In the genomic region with DNA sequence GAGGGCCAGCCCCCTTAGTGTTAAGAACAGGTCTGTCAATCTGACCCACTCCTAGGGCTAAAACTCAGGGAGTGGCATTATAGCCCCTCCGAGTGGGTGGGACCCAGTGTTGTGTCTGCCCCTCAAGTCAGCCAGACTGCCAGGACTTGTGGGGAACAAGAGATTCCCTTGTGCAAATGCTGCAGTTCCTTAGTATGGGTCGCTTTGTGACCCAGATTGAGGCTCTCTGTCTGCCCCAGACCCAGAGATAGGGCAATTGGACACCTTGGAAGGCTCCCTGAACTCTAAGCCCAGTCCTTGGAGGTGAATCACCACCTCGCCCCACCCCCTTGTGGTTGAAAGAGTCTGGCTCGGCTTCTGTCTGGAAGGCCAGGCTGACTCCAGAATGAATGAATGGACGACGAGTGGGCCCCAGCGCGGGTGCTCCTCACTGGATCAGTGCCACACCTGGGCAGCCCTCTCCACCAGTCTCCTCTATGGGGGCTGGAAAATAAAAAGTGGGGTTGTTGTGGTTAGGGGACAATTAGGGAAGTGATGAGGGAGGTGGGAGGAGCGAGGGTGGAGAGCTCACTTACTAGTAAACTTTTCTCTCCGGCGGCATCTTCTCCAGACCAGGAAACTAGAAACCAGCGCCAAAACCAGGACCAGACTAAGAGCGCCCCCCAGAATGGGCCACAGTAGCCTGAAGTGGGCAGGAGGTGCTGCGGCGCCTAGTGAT, we compare ENCODE assay signal across 8 mouse cellular contexts. TPM values are rescaled to one million over a fixed set of nuclear protein-coding genes. Genes with fewer than 3 reads are reported as not detected.
A peak's percentile ranks its signal among the peaks of the same experiment; 100 is the strongest.
DNase-seq lines count a peak whose midpoint lies in the region; ATAC-seq and TF ChIP-seq lines count a peak whose summit lies in the region.
"Had no signal": no experiment of that assay in that cellular context is flagged by ENCODE, and none has a peak within 500 bp of the region (broad histone marks: within the 10 kb centered on the region; RNA-seq: fewer than 3 reads in every experiment).

No protein-coding gene starts in this region.

- peaks cover 39% of the 10 kb centered on the region for H3K27me3 ChIP-seq in CH12.LX (replicated peaks)
- peaks cover 25% of the 10 kb centered on the region for H3K27me3 ChIP-seq in heart, embryonic 11.5 days (ENCODE audit: control insufficient read depth, insufficient read depth, low read length)
- H3K27me3 ChIP-seq in kidney, embryonic 15.5 days: peaks cover 41% of the 10 kb centered on the region
- H3K27me3 ChIP-seq in stomach, embryonic 15.5 days (replicated peaks): peaks cover 16% of the 10 kb centered on the region

- H3K36me3 ChIP-seq in CH12.LX (replicated peaks in 1 of 2; ENCODE audit: control insufficient read depth in 1 of 2, insufficient read depth in 1 of 2, low read length in 1 of 2): peaks cover 0 to 3% of the 10 kb centered on the region in 2 experiments
- no peaks in the 10 kb centered on the region for H3K36me3 ChIP-seq in heart, embryonic 11.5 days (ENCODE audit: control insufficient read depth, insufficient read depth, low read length)
- no peaks in the 10 kb centered on the region for H3K36me3 ChIP-seq in kidney, embryonic 15.5 days
- no peaks in the 10 kb centered on the region for H3K36me3 ChIP-seq in stomach, embryonic 15.5 days

- H3K9ac ChIP-seq in CH12.LX (ENCODE audit: insufficient read depth, low read depth): no peak overlapping the region
- peak overlapping the region; percentile 86 for H3K9ac ChIP-seq in heart, embryonic 11.5 days (ENCODE audit: low read depth, low read length)
- peak overlapping the region; percentile 59; the same call in 1 of the 2 replicates for H3K9ac ChIP-seq in kidney, embryonic 15.5 days
- no peak overlapping the region for H3K9ac ChIP-seq in stomach, embryonic 15.5 days

- TF ChIP-seq RAD21 in CH12.LX (IDR thresholded peaks at IDR 0.05; ENCODE audit: low read depth, low read length): no peak

- DNase-seq in CH12.LX (ENCODE audit: extremely low read depth) (no peak), MN1 (ENCODE audit: low spot score) (peak; percentile 81)
- peak; percentile 48 for DNase-seq in lung, postnatal 25 days (ENCODE audit: low spot score)

- TF ChIP-seq POLR2A in CH12.LX (IDR thresholded peaks at IDR 0.05; ENCODE audit: low read depth, low read length): no peak
- no peak for TF ChIP-seq POLR2A in cortical plate, adult 2 months (IDR thresholded peaks at IDR 0.05; ENCODE audit: extremely low read depth, insufficient read depth, low read length)

- TF ChIP-seq CTCF in CH12.LX (conservative IDR thresholded peaks at IDR 0.05 in 1 of 2, IDR thresholded peaks at IDR 0.05 in 1 of 2; ENCODE audit: low read depth in 2 of 2, low read length in 2 of 2): no peak
- TF ChIP-seq CTCF in cortical plate, adult 2 months (IDR thresholded peaks at IDR 0.05; ENCODE audit: extremely low read depth, insufficient read depth, low read length): no peak

- in situ Hi-C loops in CH12.LX (cut with MboI; ENCODE audit: low pct_ligation_motif_present, low pct_unique_long_range_greater_than_20kb, low sequenced_read_pairs): loop anchor here (10.0 kb wide), 1 partner anchor 49 kb away; a partner anchor contains a TSS

- no peaks in the 10 kb centered on the region for H3K79me2 ChIP-seq in CH12.LX (replicated peaks; ENCODE audit: control insufficient read depth, extremely low read depth, insufficient read depth, poor library complexity, severe bottlenecking)

- no peak overlapping the region for H3K4me3 ChIP-seq in CH12.LX (replicated peaks in 1 of 3; ENCODE audit: low read depth in 2 of 3, low read length in 2 of 3, poor library complexity in 1 of 3)
- peak overlapping the region; percentile 34 for H3K4me3 ChIP-seq in cortical plate, adult 2 months (ENCODE audit: insufficient read depth, low read length)
- H3K4me3 ChIP-seq in heart, embryonic 11.5 days (ENCODE audit: low read depth, low read length): peak overlapping the region; percentile 73
- H3K4me3 ChIP-seq in kidney, embryonic 15.5 days (replicated peaks): peak overlapping the region; percentile 58
- H3K4me3 ChIP-seq in stomach, embryonic 15.5 days (replicated peaks): peak overlapping the region; percentile 69

- H3K9me3 ChIP-seq in CH12.LX (replicated peaks; ENCODE audit: low read length): no peaks in the 10 kb centered on the region
- H3K9me3 ChIP-seq in heart, embryonic 11.5 days (replicated peaks; ENCODE audit: control insufficient read depth, low read length): no peaks in the 10 kb centered on the region
- no peaks in the 10 kb centered on the region for H3K9me3 ChIP-seq in kidney, embryonic 15.5 days (replicated peaks)
- H3K9me3 ChIP-seq in stomach, embryonic 15.5 days: no peaks in the 10 kb centered on the region

- TF ChIP-seq EP300 in CH12.LX (IDR thresholded peaks at IDR 0.05; ENCODE audit: low read length): no peak

- peaks cover 13 to 53% of the 10 kb centered on the region in 2 experiments for H3K4me1 ChIP-seq in CH12.LX (ENCODE audit: control insufficient read depth in 1 of 2, insufficient read depth in 2 of 2)
- peaks cover 2% of the 10 kb centered on the region for H3K4me1 ChIP-seq in cortical plate, adult 2 months (ENCODE audit: control insufficient read depth, insufficient read depth, low read length)
- H3K4me1 ChIP-seq in heart, embryonic 11.5 days (ENCODE audit: control insufficient read depth, insufficient read depth, low read length): peaks cover 21% of the 10 kb centered on the region
- peaks cover 65% of the 10 kb centered on the region for H3K4me1 ChIP-seq in kidney, embryonic 15.5 days
- H3K4me1 ChIP-seq in stomach, embryonic 15.5 days: peaks cover 47% of the 10 kb centered on the region

- WGBS in heart, embryonic 11.5 days (ENCODE audit: insufficient replicate concordance): 7% methylated on average over 15 of the region's 15 CpGs
- 12% methylated on average over 14 of the region's 15 CpGs for WGBS in kidney, embryonic 15.5 days
- 15% methylated on average over 15 of the region's 15 CpGs for WGBS in stomach, embryonic 15.5 days

- no peak overlapping the region for H3K27ac ChIP-seq in CH12.LX (ENCODE audit: insufficient read depth, low read depth)
- H3K27ac ChIP-seq in cortical plate, adult 2 months (ENCODE audit: insufficient read depth, low read length): no peak overlapping the region
- peak overlapping the region; percentile 95 for H3K27ac ChIP-seq in heart, embryonic 11.5 days (ENCODE audit: low read depth, low read length)
- peak overlapping the region; percentile 84 for H3K27ac ChIP-seq in kidney, embryonic 15.5 days
- H3K27ac ChIP-seq in stomach, embryonic 15.5 days: peak overlapping the region; percentile 83

- dilution Hi-C loops in CH12.LX (cut with MboI; ENCODE audit: extremely low pct_ligation_motif_present, extremely low pct_unique_long_range_greater_than_20kb, low sequenced_read_pairs): no loop called here

- ATAC-seq in heart, embryonic 11.5 days (replicated peaks; ENCODE audit: insufficient number of reproducible peaks, low FRiP score, low TSS enrichment): no peak
- no peak for ATAC-seq in kidney, embryonic 15.5 days (replicated peaks; ENCODE audit: low FRiP score)
- no peak for ATAC-seq in stomach, embryonic 15.5 days (ENCODE audit: insufficient read depth, low FRiP score, low read depth)

- peak overlapping the region; percentile 69; the same call in 1 of the 2 replicates for H3K4me2 ChIP-seq in CH12.LX (ENCODE audit: insufficient read depth, low read depth, poor library complexity, severe bottlenecking)
- H3K4me2 ChIP-seq in heart, embryonic 11.5 days: peak overlapping the region; percentile 95
- peak overlapping the region; percentile 89 for H3K4me2 ChIP-seq in kidney, embryonic 15.5 days
- peak overlapping the region; percentile 96 for H3K4me2 ChIP-seq in stomach, embryonic 15.5 days

RNA-seq across cellular contexts. Expression of a gene that starts 1.5 kb away (rescaled TPM):
- total RNA-seq in CH12.LX (2012; rRNA removed) (4.3 and 5.1 TPM in 2 replicates), CH12.LX (2014; rRNA removed) (1.5 and 2.3 TPM in 2 replicates)
- 0.64 and 1.2 TPM in 2 replicates for polyA plus RNA-seq in CH12.LX (2012; ENCODE audit: insufficient read length, low read depth)
- polyA plus RNA-seq in cortical plate, adult 2 months (2012; rRNA removed): 2.7 and 4.2 TPM in 2 replicates
- polyA plus RNA-seq in heart, embryonic 11.5 days (2014; fragmentation: Nextera tagmentation; extraction: Ambion mirVana): 77.6 and 85.3 TPM in 2 replicates
- 27.5 and 29.5 TPM in 2 replicates for polyA plus RNA-seq in kidney, embryonic 15.5 days (2015; fragmentation: Nextera tagmentation; extraction: Ambion mirVana)
- polyA plus RNA-seq in stomach, embryonic 15.5 days (2015; fragmentation: Nextera tagmentation; extraction: Ambion mirVana): 23.8 and 25.4 TPM in 2 replicates

RNA-seq across cellular contexts. Expression of a gene that starts 2.0 kb away (rescaled TPM):
- 40.1 and 41.4 TPM in 2 replicates for total RNA-seq in CH12.LX (2012; rRNA removed)
- 31.5 and 37.9 TPM in 2 replicates for total RNA-seq in CH12.LX (2014; rRNA removed)
- 34.8 and 37.4 TPM in 2 replicates for polyA plus RNA-seq in CH12.LX (2012; ENCODE audit: insufficient read length, low read depth)
- 8.5 and 8.8 TPM in 2 replicates for polyA plus RNA-seq in cortical plate, adult 2 months (2012; rRNA removed)
- polyA plus RNA-seq in heart, embryonic 11.5 days (2014; fragmentation: Nextera tagmentation; extraction: Ambion mirVana): 40.9 and 41.0 TPM in 2 replicates
- 52.4 and 53.4 TPM in 2 replicates for polyA plus RNA-seq in kidney, embryonic 15.5 days (2015; fragmentation: Nextera tagmentation; extraction: Ambion mirVana)
- polyA plus RNA-seq in stomach, embryonic 15.5 days (2015; fragmentation: Nextera tagmentation; extraction: Ambion mirVana): 37.8 and 39.9 TPM in 2 replicates

RNA-seq across cellular contexts. Expression of a gene that starts 2.3 kb away (rescaled TPM):
- total RNA-seq in CH12.LX (2012; rRNA removed) (7.3 and 8.9 TPM in 2 replicates), CH12.LX (2014; rRNA removed) (3.9 and 6.0 TPM in 2 replicates)
- polyA plus RNA-seq in CH12.LX (2012; ENCODE audit: insufficient read length, low read depth): 17.4 and 26.5 TPM in 2 replicates
- 137 and 139 TPM in 2 replicates for polyA plus RNA-seq in cortical plate, adult 2 months (2012; rRNA removed)
- polyA plus RNA-seq in heart, embryonic 11.5 days (2014; fragmentation: Nextera tagmentation; extraction: Ambion mirVana): 382 and 389 TPM in 2 replicates
- 63.2 and 69.5 TPM in 2 replicates for polyA plus RNA-seq in kidney, embryonic 15.5 days (2015; fragmentation: Nextera tagmentation; extraction: Ambion mirVana)
- polyA plus RNA-seq in stomach, embryonic 15.5 days (2015; fragmentation: Nextera tagmentation; extraction: Ambion mirVana): 73.7 and 84.8 TPM in 2 replicates

RNA-seq across cellular contexts. Expression of a gene that starts 3.3 kb away (rescaled TPM):
- total RNA-seq in CH12.LX (2012; rRNA removed) (not detected in 2 replicates), CH12.LX (2014; rRNA removed) (not detected in 2 replicates)
- not detected in 2 replicates for polyA plus RNA-seq in CH12.LX (2012; ENCODE audit: insufficient read length, low read depth)
- polyA plus RNA-seq in cortical plate, adult 2 months (2012; rRNA removed): 0.09 TPM in 1 of 2 replicates, not detected in the other
- polyA plus RNA-seq in heart, embryonic 11.5 days (2014; fragmentation: Nextera tagmentation; extraction: Ambion mirVana): 3.3 and 3.9 TPM in 2 replicates
- 189 and 191 TPM in 2 replicates for polyA plus RNA-seq in kidney, embryonic 15.5 days (2015; fragmentation: Nextera tagmentation; extraction: Ambion mirVana)
- 92.7 and 122 TPM in 2 replicates for polyA plus RNA-seq in stomach, embryonic 15.5 days (2015; fragmentation: Nextera tagmentation; extraction: Ambion mirVana)
- total RNA-seq: neutrophil, adult 5-6 weeks had no signal

RNA-seq across cellular contexts. Expression of a gene that starts 8.1 kb away (rescaled TPM):
- total RNA-seq in CH12.LX (2012; rRNA removed): 0.08 TPM in 1 of 2 replicates, not detected in the other
- not detected in 2 replicates for total RNA-seq in CH12.LX (2014; rRNA removed)
- not detected in 2 replicates for polyA plus RNA-seq in CH12.LX (2012; ENCODE audit: insufficient read length, low read depth)
- polyA plus RNA-seq in cortical plate, adult 2 months (2012; rRNA removed): 0.13 and 0.21 TPM in 2 replicates
- polyA plus RNA-seq in heart, embryonic 11.5 days (2014; fragmentation: Nextera tagmentation; extraction: Ambion mirVana): 0.25 and 0.46 TPM in 2 replicates
- 51.2 and 53.1 TPM in 2 replicates for polyA plus RNA-seq in kidney, embryonic 15.5 days (2015; fragmentation: Nextera tagmentation; extraction: Ambion mirVana)
- polyA plus RNA-seq in stomach, embryonic 15.5 days (2015; fragmentation: Nextera tagmentation; extraction: Ambion mirVana): 1.8 and 2.4 TPM in 2 replicates
- total RNA-seq: neutrophil, adult 5-6 weeks had no signal

Comparison
In these comparisons a context has a peak if more than half of its experiments do, and no peak if none do; other contexts are left out.
1. H3K27ac ChIP-seq: peak in heart, embryonic 11.5 days (single experiment), kidney, embryonic 15.5 days (single experiment) and stomach, embryonic 15.5 days (single experiment); none in CH12.LX (single experiment) and cortical plate, adult 2 months (single experiment).
2. H3K4me3 ChIP-seq: peak in cortical plate, adult 2 months (single experiment), heart, embryonic 11.5 days (single experiment), kidney, embryonic 15.5 days (single experiment) and stomach, embryonic 15.5 days (single experiment); none in CH12.LX (0 of 3).
3. H3K9ac ChIP-seq: peak in heart, embryonic 11.5 days (single experiment) and kidney, embryonic 15.5 days (single experiment); none in CH12.LX (single experiment) and stomach, embryonic 15.5 days (single experiment).
4. Peak in every context shown above with its lines, with median percentiles within 50 percentile points of each other: H3K4me2 ChIP-seq.